Mouse (Mus musculus) C2C12 (cell line): Measurements from ENCODE around the gene Ccl28.

Experiments
- CTCF ChIP-seq: IDR thresholded peaks from one replicate; pipeline ENCODE4 v1.5.1; 2011; ENCODE audit not compliant: control insufficient read depth, insufficient read depth, insufficient read length
- FOSL1 ChIP-seq: IDR thresholded peaks from one replicate; pipeline ENCODE4 v1.8.0; 2011; ENCODE audit warnings: mild to moderate bottlenecking, low read length; ENCODE audit not compliant: poor library complexity, insufficient read depth, severe bottlenecking
- MAX ChIP-seq: IDR thresholded peaks from one replicate; pipeline ENCODE4 v1.6.1; 2011; ENCODE audit warnings: mild to moderate bottlenecking, control low read depth
- MYOG ChIP-seq: IDR thresholded peaks from one replicate; pipeline ENCODE4 v1.6.1; 2011; ENCODE audit not compliant: control insufficient read depth, insufficient read length; ENCODE audit errors: extremely low read depth
- USF1 ChIP-seq: IDR thresholded peaks from one replicate; pipeline ENCODE4 v1.6.1; 2011; ENCODE audit warnings: low read depth, mild to moderate bottlenecking, control low read depth, moderate library complexity

DNA sequence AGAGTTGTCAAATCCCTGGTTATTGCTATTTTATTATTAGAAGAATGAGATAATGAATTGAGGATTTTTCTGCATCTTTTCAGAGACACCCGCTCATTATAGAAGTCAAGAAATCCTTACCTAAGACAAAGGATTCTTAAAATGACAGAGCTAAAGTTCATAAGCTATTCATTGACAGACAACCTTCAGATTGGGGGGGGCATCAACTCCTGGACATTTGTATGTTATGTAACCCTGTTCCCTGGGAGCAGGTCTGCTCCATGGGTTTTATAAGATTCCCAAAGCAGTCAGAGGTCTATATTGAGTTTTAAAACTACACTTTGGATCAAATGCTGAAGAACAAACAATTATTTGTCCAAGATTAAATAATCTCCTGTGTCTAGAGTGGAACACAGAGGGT lies 22.9 kb downstream of the Ccl28 start:
- TF ChIP-seq CTCF (no peak), USF1 (no peak), MAX (no peak), FOSL1 (no peak), MYOG (no peak)
